Mouse (Mus musculus) embryonic facial prominence, embryonic 12.5 days (tissue): ENCODE measurements at regions not wholly inside any gene's neighbourhood (a gene's known extent, or its start where the extent isn't known, plus 50 kb on each side); places are given as distances from the start of the nearest gene placed in this dataset.

ENCODE experiments used
- ATAC-seq: fragments of 200-750 bp; cut with Nextera tagmentation; 2 replicates; pipeline ENCODE4 v1.8.0; 2017; ENCODE audit not compliant: insufficient number of reproducible peaks, insufficient read depth, low FRiP score, low TSS enrichment
- H3K27ac ChIP-seq: fragments of 300-500 bp; sonication (generic); 2 replicates; pipeline ENCODE4 v1.5.1; 2016; ENCODE audit warnings: mild to moderate bottlenecking
- H3K27me3 ChIP-seq: fragments of 300-500 bp; sonication (generic); 2 replicates; pipeline ENCODE4 v1.6.1; 2016; ENCODE audit warnings: mild to moderate bottlenecking, moderate library complexity
- H3K36me3 ChIP-seq: fragments of 300-500 bp; sonication (generic); 2 replicates; pipeline ENCODE4 v1.6.1; 2016; ENCODE audit warnings: mild to moderate bottlenecking
- H3K4me1 ChIP-seq: fragments of 300-500 bp; sonication (generic); 2 replicates; pipeline ENCODE4 v1.6.1; 2016
- H3K4me2 ChIP-seq: fragments of 300-500 bp; sonication (generic); replicated peaks from 2 replicates; pipeline ENCODE4 v1.6.1; 2016; ENCODE audit warnings: mild to moderate bottlenecking, moderate library complexity
- H3K4me3 ChIP-seq: fragments of 300-500 bp; sonication (generic); 2 replicates; pipeline ENCODE4 v1.5.1; 2016; ENCODE audit warnings: mild to moderate bottlenecking
- H3K9ac ChIP-seq: fragments of 300-500 bp; sonication (generic); 2 replicates; pipeline ENCODE4 v1.6.1; 2016; ENCODE audit warnings: mild to moderate bottlenecking, moderate library complexity
- H3K9me3 ChIP-seq: fragments of 300-500 bp; sonication (generic); 2 replicates; pipeline ENCODE4 v1.6.1; 2016; ENCODE audit warnings: mild to moderate bottlenecking, moderate library complexity
- WGBS: fragments of 180-500 bp; shearing (Covaris S2); methylation state at CpG from one replicate; pipeline ENCODE4 v1.1.7; 2016; 5-methylcytosine and 5-hydroxymethylcytosine counted together

DNA sequence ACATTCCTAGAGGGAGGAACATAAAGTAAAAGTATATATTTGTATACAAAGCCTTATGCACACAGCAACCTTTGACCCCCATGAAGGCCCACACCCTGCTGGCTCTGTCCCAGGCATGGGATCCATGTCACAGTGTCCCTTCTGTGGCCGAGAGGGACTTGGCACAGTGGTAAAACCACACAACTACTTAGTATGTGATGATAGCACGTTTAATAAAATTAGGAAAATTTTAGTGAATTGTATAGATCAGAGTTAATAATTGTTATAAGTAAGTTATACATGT is 140.7 kb downstream of the Rnd3 start:
- Histone ChIP-seq H3K4me3 (no peak overlapping the region), H3K4me1 (0 out of 2 replicates have a peak, but pooled peaks cover 3% of the 10 kb centered on the region), H3K27me3 (no peaks in the 10 kb centered on the region), H3K9ac (no peak overlapping the region), H3K9me3 (no peaks in the 10 kb centered on the region), H3K4me2 (no peak overlapping the region), H3K36me3 (no peaks in the 10 kb centered on the region), H3K27ac (no peak overlapping the region)
- 62% methylated on average over 2 of the region's 2 CpGs for WGBS
- no peak for ATAC-seq

DNA sequence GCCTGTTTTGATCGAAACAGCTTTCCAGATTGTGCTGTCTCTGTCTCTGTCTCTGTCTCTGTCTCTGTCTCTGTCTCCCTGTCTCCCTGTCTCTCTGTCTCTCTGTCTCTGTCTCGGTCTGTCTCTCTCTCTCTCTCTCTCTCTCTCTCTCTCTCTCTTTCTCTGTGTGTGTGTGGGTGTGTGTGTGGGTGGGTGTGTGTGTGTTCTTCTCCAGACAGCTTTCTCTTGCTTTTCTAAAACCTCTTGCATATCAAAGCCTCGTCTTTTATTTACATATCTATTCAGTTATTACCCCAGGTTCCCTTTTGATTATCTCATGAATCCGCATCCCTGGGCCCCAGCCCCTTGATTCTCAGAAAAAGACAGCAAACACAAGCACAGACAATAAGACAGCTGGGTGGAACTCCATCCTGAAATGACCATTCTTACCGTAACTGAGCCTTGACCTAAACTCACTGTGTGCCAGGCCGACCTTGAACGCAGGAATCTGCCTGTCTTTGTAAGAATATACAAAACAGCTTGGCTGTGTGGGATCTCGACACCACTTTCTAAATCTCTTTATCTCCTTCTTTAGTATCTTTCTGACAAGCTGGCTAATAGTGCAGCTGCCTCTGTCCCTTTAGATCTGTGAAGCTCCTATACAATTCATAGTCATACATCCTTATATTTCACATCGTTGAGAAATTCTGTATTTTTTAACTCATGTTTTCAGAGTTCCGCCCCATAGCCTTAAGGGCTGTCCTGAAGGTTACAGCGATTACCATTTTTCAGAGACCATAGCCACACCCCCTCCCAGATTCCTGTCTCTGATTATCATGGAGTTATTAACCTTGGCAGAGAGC is 141.3 kb downstream of the Rnd3 start:
- Histone ChIP-seq H3K36me3 (no peaks in the 10 kb centered on the region), H3K9ac (no peak overlapping the region), H3K4me3 (no peak overlapping the region), H3K9me3 (no peaks in the 10 kb centered on the region), H3K27ac (no peak overlapping the region), H3K4me1 (0 out of 2 replicates have a peak, but pooled peaks cover 3% of the 10 kb centered on the region), H3K4me2 (no peak overlapping the region), H3K27me3 (no peaks in the 10 kb centered on the region)
- whole genome bisulfite sequencing, result 60% methylated on average over 11 of the region's 11 CpGs
- ATAC-seq, result no peak

DNA sequence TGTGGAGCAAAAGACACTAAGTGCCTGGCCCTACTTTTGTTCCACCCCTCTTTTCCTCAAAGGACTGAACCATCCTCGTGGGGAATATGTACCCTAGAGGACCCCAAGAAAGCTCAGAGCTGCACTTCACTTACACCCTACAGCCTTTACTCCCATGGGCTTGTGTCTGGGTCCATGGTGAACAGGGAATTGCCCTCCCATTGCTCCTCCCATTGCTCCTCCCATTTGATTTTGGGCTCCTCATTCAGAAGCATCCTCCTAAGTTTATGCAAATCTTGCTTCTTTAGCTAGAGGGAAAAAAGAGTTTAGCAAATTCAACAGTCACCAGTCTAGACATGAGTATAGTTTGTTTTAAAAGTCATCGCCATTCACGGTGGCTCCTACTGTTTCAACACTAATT is 142.1 kb downstream of the Rnd3 start:
- Histone ChIP-seq H3K4me3 (no peak overlapping the region), H3K27me3 (no peaks in the 10 kb centered on the region), H3K4me2 (no peak overlapping the region), H3K36me3 (no peaks in the 10 kb centered on the region), H3K9me3 (no peaks in the 10 kb centered on the region), H3K27ac (no peak overlapping the region), H3K9ac (no peak overlapping the region), H3K4me1 (0 out of 2 replicates have a peak, but pooled peaks cover 3% of the 10 kb centered on the region)
- 57% methylated on average over 3 of the region's 3 CpGs for WGBS
- no peak for ATAC-seq

- no peaks in the 10 kb centered on the region for H3K9me3 ChIP-seq
These were observed 147.4 kb downstream of the Rnd3 start for GRCm38 (mm10) chr2:51001548-51001947.

GRCm38 (mm10) chr2:50983883-50984410 is 165.0 kb downstream of the Rnd3 start:
- Histone ChIP-seq H3K4me2 (no peak overlapping the region), H3K9ac (no peak overlapping the region), H3K27ac (no peak overlapping the region), H3K36me3 (no peaks in the 10 kb centered on the region), H3K9me3 (no peaks in the 10 kb centered on the region), H3K4me1 (no peaks in the 10 kb centered on the region), H3K4me3 (no peak overlapping the region), H3K27me3 (no peaks in the 10 kb centered on the region)
- no peak for ATAC-seq
- WGBS, result 76% methylated on average over 2 of the region's 2 CpGs

More at GRCm38 (mm10) chr2:51001548-51001947, 147.4 kb downstream of the Rnd3 start:
- Histone ChIP-seq H3K4me2 (no peak overlapping the region), H3K9ac (no peak overlapping the region), H3K27me3 (no peaks in the 10 kb centered on the region), H3K4me1 (0 out of 2 replicates have a peak, but pooled peaks cover 3% of the 10 kb centered on the region), H3K36me3 (no peaks in the 10 kb centered on the region), H3K27ac (no peak overlapping the region), H3K4me3 (no peak overlapping the region)
- 36% methylated on average over 5 of the region's 5 CpGs for WGBS
- ATAC-seq, result no peak

DNA sequence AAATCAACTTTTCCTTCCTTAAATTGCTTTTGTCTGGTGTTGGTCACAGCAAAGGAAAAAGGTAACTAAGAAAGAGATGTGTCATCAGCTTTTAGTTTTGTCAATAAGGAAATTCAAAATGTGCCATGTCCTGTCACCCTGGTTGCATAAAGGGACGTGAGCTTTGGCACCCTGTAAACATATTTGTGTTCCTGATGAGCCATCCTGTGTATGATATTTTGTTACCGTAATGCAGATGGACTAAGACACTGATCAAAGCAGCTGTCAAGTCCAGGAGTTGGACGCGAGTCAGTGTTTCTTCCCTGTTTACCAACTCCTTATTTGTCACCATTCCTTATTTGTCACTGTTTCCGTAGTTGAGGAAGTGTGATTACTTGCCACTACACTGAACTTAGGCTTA is 166.3 kb downstream of the Rnd3 start:
- no peak for ATAC-seq

GRCm38 (mm10) chr2:50978356-50978755 is 170.6 kb downstream of the Rnd3 start:
- no peak overlapping the region for H3K9ac ChIP-seq
- no peak for ATAC-seq
- no peaks in the 10 kb centered on the region for H3K27me3 ChIP-seq
- 68% methylated on average over 1 of the region's 1 CpGs for WGBS
- no peaks in the 10 kb centered on the region for H3K4me1 ChIP-seq
- H3K4me3 ChIP-seq, result no peak overlapping the region
- no peaks in the 10 kb centered on the region for H3K36me3 ChIP-seq
- no peak overlapping the region for H3K4me2 ChIP-seq
- H3K27ac ChIP-seq, result no peak overlapping the region
- no peaks in the 10 kb centered on the region for H3K9me3 ChIP-seq

More for the DNA sequence above, 166.3 kb downstream of the Rnd3 start:
- no peaks in the 10 kb centered on the region for H3K36me3 ChIP-seq
- 88% methylated on average over 5 of the region's 5 CpGs for WGBS
- H3K9me3 ChIP-seq, result no peaks in the 10 kb centered on the region
- H3K4me2 ChIP-seq, result no peak overlapping the region
- H3K27ac ChIP-seq, result no peak overlapping the region
- no peak overlapping the region for H3K9ac ChIP-seq
- H3K4me1 ChIP-seq, result no peaks in the 10 kb centered on the region
- no peak overlapping the region for H3K4me3 ChIP-seq
- no peaks in the 10 kb centered on the region for H3K27me3 ChIP-seq

GRCm38 (mm10) chr2:50971131-50971825 is 177.6 kb downstream of the Rnd3 start:
- peak; percentile 87 for ATAC-seq
- Histone ChIP-seq H3K4me3 (no peak overlapping the region), H3K4me1 (peaks cover 14% of the 10 kb centered on the region), H3K9ac (peak overlapping the region; percentile 28; the same call in 1 of the 2 replicates), H3K9me3 (no peaks in the 10 kb centered on the region), H3K36me3 (no peaks in the 10 kb centered on the region), H3K27me3 (no peaks in the 10 kb centered on the region), H3K27ac (peak overlapping the region; percentile 58; the same call in 1 of the 2 replicates), H3K4me2 (peak overlapping the region; percentile 35)
- WGBS, result 5% methylated on average over 14 of the region's 14 CpGs

GRCm38 (mm10) chr2:50968382-50968781 is 180.5 kb downstream of the Rnd3 start:
- Histone ChIP-seq H3K4me1 (peaks cover 14% of the 10 kb centered on the region), H3K36me3 (no peaks in the 10 kb centered on the region), H3K4me2 (no peak overlapping the region), H3K27me3 (no peaks in the 10 kb centered on the region), H3K9ac (no peak overlapping the region), H3K9me3 (no peaks in the 10 kb centered on the region), H3K27ac (no peak overlapping the region), H3K4me3 (no peak overlapping the region)
- no peak for ATAC-seq
- 78% methylated on average over 4 of the region's 4 CpGs for WGBS

DNA sequence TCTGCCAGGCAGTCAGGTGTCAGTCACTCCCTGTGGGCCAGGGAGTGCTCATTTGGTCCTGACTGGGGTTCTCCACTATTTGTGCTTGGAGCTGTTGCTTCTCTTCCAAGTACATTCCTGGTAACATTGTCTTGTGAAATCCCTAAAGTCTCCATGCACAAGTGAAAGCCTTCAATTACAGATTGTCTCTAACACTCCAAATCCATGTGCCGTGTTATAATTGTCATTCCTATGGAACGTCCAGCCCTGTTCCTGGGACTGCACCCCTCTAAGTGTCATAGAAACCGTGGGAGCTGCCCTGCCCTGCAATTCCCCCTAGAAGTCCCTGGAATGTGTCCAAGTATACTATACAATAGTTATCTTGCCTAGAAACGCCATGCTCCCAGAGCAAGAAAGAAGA is 181.1 kb downstream of the Rnd3 start:
- Histone ChIP-seq H3K9me3 (no peaks in the 10 kb centered on the region), H3K4me1 (peaks cover 14% of the 10 kb centered on the region), H3K9ac (no peak overlapping the region), H3K4me2 (no peak overlapping the region), H3K36me3 (no peaks in the 10 kb centered on the region), H3K4me3 (no peak overlapping the region), H3K27me3 (no peaks in the 10 kb centered on the region), H3K27ac (no peak overlapping the region)
- no peak for ATAC-seq
- 57% methylated on average over 4 of the region's 4 CpGs for WGBS

DNA sequence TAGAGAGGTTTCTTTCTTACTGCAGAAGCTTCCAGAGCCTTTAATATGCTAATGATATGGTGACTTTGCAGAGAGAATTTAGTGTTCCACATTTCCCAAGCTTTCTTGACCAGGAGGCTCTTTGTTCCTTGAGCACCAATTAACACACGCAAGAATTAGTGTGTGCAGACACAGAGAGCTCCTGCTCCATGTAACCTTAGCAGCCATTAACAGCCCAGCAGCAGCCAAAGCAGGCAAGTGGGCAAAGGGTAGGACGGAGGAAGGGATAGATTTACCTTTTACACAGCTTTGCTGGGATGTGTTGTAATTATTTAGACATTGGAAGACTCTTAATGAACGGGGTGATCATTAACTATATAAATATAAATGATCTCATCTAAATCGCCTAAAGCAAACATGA is 181.8 kb downstream of the Rnd3 start:
- Histone ChIP-seq H3K4me2 (no peak overlapping the region), H3K27ac (no peak overlapping the region), H3K4me3 (no peak overlapping the region), H3K36me3 (no peaks in the 10 kb centered on the region), H3K4me1 (peaks cover 14% of the 10 kb centered on the region), H3K9ac (no peak overlapping the region), H3K27me3 (no peaks in the 10 kb centered on the region), H3K9me3 (no peaks in the 10 kb centered on the region)
- no peak for ATAC-seq
- WGBS, result 67% methylated on average over 4 of the region's 4 CpGs

DNA sequence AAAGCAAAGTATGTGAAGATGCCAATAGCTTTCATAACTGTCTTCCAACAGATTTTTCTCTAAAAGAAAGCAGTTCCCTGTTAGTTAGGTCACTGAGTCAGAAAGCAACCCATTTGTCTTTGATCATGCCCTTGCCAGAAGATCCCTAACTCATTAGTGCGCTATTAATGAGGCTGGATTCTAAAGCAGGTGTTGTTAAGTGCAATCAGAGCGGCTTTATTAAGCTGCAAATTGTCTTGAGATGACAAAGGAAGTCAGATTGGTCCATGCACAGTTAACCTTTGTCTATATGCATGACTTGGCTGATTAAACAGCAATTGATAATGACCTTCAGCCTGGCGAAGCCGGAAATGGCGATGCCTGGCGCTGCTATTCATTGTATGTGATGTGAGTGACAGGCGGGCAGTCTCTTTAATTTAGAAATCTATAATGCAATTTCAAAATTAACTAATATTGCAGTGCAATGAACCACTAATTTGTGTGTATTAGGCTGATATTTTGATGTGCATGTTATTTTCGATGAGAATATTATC is 183.4 kb downstream of the Rnd3 start:
- Histone ChIP-seq H3K4me2 (no peak overlapping the region), H3K27ac (no peak overlapping the region), H3K9me3 (no peaks in the 10 kb centered on the region), H3K4me3 (no peak overlapping the region), H3K36me3 (no peaks in the 10 kb centered on the region), H3K4me1 (no peaks in the 10 kb centered on the region), H3K27me3 (no peaks in the 10 kb centered on the region), H3K9ac (no peak overlapping the region)
- 67% methylated on average over 8 of the region's 8 CpGs for WGBS
- no peak for ATAC-seq
